Mouse (Mus musculus): ENCODE measurements around the gene Tmem169.

The Tmem169 gene

DNA sequence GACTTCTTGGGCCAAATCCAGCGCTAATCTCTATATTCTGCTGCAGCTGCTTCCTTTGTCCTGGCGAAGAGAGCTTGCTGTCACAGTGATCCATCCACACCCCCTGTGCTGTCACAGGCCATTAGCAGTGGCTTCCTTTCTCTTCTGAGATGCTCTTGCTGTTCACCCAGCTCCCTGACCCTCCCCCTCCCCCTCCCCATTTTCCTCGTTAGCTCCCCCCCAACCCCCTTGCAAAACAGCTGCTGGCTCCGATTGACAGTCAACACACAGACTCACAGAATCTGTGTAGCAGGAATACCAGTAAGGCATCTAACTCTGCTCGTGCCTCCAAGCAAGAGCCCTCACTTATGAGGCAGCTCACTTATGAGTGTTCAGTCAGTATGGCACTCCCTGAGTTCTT, 2.7 kb downstream of the Tmem169 start:
- no peak for DNase-seq (ENCODE audit: low spot score)

DNA sequence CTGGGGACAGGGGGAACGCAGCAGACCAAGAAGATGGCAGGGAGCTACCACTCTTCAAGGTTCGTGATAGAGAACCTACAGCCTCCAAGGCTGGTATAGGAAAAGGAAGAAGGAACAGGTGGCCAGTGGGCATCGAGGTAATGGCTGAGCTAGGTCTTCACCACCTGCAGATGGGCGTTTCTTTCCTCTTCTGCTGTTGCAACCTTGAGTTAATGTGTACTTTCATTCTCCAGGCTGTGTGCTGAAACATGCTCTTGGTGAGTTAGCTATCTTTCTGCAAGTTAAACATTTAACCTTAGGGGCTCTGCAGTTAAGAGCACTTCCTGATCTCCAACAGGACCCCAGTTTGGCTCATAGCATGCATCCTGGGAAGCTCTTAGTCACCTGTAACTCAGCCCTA, 3.7 kb downstream of the Tmem169 start:
- DNase-seq (ENCODE audit: low spot score) = no peak

DNA sequence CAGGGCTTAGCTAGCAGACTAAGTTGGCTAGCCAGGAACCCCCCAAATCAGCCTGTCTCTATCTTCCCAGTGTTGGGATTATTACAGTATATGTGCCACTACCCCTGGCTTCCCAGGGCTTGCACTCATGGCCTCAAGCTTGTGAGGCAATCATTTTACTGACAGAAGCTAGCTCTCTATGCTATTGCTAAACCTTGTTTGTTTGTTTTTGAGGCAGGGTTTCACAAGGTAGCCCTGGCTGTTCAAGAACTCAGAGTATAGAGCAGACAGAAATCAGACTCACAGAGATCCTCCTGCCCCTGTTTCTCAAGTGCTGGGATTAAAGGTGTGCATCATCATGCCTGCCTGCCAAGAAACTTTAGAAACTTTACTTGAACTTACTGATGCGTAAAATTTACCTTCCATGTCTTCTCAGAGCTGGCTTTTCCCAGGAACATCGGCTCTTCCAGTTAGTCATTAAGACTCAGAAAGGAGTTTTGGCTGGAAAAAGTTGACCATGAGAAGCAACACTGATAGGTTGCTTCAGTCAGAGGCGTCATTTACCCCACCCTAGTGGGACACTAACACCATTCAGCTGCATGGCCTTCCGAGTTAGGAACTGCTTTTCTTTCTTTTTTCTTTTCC, 4.5 kb downstream of the Tmem169 start:
- no peak for DNase-seq (ENCODE audit: low spot score)

DNA sequence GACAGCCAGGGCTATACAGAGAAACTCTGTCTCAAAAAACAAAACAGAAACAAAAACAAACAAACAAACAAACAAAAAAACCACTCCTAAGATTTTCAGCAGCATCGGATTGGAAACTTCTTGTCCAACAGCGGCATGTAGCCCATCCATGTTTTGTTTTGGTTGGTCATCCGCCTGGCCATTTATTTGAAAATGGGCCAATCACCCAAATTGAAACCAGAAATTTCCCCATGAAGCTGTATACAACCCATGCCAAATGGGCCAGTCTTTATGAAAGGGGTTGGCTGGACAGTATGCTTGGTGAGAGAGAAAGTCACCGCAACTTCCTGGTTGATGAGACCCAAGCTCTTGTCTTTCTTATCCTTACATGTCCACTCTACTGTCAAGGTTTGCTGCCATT, 6.7 kb downstream of the Tmem169 start:
- DNase-seq (ENCODE audit: low spot score) = no peak

DNA sequence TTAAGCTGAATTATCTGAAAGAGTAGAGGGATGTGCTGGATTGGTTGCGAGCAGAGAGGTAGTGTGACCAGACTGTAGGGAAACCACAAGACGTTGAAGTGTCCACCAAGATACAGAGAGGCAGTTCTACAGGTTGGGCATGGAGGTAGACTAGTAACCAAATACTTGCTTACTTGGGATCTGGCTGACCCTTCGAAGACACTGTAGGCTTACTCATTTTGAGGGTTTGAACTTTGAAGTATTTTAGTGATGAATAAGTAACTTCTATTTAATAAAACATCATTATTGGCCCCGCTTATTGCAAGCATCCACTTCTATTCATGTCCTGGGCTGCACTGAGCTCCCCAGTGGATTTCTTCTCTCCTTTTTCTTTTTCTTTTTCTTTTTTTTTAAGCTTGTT, 7.3 kb downstream of the Tmem169 start:
- DNase-seq (ENCODE audit: low spot score) = no peak

DNA sequence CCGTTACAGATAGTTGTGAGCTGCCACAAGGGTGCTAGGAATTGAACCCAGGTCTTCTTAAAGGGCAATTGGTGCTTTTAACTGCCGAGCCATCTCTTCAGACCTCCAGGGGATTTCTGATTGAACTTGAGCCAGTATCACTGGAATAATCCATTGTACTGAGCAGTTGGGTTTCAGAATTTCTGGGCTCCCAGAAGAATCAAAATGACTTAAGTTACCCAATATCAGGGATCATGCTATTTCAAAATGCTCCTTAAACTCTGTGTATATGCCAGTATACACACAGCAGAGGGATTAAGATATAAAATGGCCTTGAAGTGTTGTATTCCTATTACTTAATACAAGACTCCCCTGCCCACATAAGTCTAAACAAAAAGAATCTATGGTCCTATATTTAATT, 7.8 kb downstream of the Tmem169 start:
- DNase-seq (ENCODE audit: low spot score) = no peak

DNA sequence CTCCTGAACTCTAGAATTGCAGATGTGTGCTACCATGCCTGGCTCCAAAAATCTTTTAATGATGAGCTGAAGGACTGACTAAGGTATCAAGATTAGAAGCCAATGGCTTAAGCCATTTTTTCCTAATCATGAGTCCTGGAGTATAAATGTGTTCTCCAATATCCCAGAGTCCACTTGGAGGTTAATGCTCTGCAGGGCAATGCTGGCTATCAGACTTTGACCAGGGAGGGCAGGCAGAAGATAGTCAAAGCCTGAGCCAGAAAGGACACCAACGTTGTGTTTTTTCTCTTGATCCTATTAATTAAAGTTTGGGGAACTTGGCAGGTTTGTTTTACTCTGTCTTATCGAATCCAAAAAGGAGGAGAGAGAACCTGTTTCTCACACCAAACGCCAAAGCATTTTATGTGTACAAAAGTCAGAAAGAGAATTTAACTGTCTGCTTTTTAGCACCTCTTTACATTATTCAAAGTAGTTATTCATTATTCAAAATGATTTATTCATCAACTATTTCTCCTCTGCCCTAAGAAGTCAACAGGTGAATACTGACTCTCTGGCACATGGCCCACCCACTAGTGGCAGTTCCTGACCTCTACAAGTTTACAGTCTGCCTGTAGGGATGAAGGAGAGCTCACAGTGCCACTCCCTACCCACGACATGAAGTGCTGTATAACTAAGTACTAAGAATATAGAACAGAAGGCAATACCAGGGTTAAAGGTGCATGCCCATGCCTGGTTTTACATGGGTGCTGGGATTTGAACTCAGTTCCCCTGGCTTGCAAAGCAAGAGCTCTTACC, 9.9 kb downstream of the Tmem169 start:
- DNase-seq (ENCODE audit: low spot score) = no peak

DNA sequence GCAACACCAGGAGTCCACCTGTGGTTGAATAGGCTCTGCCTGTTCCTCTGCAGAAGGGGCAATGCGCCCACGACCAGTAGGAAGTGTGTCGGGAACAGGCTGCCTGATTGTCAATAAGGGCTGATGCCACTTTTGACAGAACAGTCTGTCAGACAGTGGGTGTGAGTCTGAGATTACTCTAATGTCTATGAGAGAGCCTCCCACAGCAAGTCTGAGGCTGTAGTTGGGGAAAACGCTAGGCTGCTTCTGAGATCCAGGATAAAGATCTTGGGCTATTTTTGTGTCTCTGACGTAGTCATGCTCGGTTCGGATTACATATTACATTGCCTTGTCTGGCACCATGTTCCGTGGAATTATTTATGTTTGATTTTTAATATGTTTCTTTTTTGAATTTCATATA, 11.6 kb downstream of the Tmem169 start:
- no peak for DNase-seq (ENCODE audit: low spot score)

DNA sequence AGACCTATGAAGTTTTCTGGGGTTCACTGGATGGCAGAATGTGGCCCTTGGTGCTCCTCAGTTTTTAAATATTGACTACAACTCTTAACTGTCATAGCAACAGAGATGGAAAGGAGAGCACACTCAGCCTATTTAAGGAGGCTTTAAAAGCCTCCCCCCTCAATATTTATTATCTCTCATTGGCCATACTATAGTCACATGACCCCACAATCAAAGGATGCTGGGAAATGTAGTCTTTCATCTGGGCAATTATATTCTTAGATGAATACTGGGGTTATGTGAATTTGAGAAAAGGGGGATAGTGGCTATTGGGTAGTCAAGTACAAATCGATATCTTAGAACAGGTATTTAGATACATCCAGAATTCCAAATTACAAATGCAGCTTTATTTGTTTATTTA, 17.7 kb downstream of the Tmem169 start:
- no peak for DNase-seq (ENCODE audit: low spot score)

DNA sequence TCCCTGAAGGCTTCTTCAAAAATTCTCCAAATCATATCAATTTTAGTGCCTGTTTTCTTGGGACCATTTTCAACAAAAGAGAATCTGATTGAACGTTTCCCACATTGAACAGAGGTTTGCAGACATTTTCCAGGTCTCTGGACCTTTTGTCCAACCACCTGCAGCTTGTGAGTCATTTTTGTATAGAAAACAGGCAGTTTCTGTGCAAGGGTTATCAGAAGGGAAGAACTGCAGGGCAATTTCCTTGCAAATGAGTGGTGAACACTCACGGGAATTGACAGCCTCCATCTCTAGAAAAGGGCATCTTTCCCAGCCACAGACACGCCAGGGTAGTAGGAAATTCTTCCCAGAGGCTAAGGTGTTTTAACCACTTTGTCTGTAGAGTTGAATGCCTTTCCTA, 22.1 kb downstream of the Tmem169 start:
- DNase-seq (ENCODE audit: low spot score) = no peak

DNA sequence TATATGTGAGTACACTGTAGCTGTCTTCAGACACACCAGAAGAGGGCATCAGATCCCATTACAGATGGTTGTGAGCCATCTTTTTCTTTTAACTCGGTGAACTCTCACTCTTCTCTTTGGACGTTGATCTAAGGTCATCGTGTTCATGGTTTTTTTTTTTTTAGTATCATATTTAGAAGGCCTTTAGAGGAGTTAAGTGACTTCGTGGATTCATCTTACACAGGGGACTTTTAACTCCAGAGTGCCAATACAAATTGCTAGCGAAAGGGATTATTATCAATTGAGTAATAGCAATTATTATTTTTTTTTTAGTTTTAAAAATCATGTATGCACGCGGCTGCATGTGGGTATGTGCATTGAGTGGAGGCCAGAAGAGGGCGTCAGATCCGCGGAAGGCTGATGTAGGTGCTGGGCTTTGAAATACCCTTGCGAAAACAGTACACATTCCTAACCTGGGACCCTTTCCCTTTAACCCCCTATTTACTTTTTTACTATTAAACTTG, 22.6 kb downstream of the Tmem169 start:
- DNase-seq (ENCODE audit: low spot score) = peak; percentile 39

DNA sequence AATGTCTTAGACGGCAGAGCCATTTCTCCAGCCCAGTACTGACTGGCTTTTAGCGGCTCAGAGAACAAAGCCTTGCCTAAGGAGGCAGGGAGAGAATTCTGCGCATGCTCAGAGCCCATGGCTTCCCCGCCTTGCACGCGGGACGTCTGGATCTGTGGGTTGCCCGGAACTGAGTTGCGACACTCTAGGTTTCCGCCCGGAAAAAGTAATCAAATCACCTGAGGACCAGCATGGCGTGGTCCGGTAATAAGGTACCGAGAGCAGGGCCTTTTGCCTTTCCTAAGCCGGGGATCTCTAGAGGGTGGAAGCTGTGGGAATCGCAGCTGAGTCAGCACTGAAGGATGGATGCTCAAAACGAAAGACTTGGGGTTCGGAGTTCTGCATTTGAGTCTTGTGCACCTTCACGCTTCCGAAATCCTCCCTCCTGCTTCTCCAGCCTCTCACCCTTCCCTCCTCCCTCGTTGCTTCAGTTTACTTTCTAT, 23.2 kb downstream of the Tmem169 start, which contains the start of gene Xrcc5:
Xrcc5 (plus strand) TSS at position 105 of the 482 bp plus-strand sequence.
- DNase-seq (ENCODE audit: low spot score) = peak; percentile 87

DNA sequence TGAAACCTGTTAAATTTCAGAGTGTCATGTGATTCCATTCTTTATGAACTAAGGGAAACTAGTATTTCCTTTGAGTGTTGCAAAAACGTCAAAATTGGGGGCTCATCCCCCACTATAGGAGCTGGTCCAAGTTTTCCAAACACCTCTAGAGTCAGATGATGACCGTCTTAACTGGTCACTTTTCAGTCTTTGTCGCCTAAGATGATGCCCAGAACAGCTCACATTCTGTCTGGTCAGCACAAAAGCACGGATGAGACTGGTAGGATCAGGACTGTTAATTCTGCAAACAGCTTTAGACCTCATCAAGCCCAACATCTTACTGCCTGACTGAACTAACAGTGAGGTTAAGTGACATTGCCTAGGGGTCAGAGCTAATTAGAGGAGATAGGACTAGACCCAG, 24.8 kb downstream of the Tmem169 start:
- no peak for DNase-seq (ENCODE audit: low spot score)

DNA sequence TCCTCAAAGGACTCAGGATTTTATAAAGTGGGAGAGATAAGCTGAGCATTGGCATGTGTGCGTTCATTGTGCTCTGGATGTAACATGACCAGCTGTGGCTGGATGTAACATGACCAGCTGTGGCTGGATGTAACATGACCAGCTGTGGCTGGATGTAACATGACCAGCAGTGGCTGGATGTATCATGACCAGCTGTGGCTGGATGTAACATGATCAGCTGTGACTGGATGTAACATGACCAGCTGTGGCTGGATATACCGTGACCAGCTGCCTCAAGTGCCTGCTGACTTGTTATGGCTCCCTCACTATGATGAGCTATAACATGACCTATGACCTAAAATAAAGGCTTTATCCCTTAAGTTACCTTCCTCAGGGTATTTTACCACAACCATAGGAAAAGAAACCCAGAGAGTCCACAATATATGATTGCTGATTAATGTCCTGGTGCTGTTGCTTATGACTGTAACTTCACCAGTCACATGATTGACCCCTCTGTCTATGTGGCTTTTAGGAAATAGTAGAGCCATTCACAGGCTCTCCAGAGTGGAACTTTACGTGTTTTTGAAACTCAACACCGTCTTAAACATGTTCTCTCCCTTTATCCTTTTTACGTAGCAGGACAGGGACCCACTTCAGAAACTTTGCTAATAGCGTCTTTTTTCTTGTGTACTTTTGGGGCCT, 25.7 kb downstream of the Tmem169 start:
- DNase-seq (ENCODE audit: low spot score) = no peak

DNA sequence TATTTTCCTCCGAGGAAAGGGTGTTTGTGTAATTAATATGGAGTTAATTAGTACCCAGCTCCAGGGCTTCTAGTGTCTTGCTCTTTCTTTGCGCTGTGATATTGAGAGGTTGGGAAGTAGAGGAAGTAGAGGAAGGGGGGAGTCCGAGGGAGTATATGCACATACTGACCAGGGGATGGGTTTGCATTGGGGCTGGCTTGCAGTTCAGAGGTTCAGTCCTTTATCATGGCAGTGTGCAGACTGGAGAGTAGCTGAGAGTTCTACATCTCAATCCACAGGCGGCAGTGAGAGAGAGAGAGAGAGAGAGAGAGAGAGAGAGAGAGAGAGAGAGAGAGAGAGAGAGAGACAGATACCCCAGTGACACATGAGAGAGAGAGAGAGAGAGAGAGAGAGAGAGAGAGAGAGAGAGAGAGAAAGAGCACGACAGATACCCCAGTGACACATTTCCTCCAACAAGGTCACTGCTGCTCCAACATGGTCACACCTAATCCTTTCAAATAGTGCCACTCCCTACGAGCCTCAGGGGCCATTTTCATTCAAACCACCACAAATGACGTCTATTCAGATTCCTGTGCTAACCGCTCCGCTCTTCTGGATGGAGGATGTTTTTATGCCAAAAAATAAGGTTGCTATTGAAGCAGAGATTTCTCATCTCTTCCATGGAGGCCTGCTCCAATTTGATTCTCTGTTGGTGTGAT, 28.7 kb downstream of the Tmem169 start:
- DNase-seq (ENCODE audit: low spot score) = no peak

DNA sequence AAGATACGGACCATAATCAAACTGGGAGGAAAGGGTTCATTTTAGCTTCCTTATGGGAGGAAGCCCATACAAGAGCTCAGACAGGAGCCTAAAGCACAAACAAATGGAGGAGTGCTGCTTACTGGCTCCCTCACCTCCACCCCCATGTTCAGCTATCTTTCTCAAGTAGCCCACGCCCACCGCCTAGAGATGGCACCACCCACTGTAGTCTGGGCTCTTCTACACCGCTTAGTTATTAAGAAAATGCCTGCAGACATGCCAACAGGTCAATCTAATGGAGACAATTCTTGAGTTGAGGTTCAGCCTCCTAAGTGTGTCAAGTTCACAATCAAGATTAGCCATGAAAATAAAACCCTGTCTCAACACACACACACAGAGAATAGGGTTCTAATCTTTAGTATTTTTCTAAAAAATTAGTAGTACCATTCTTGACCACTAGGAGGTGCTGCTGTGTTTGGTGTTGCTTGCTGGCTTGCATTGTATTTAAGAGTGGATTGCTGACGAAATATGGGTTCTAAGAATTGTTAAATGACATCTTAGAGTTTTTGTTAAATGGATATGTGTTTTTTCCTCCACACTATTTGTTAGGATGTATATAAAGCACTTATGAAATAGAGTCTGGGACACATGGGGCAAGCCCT, 29.4 kb downstream of the Tmem169 start:
- no peak for DNase-seq (ENCODE audit: low spot score)

DNA sequence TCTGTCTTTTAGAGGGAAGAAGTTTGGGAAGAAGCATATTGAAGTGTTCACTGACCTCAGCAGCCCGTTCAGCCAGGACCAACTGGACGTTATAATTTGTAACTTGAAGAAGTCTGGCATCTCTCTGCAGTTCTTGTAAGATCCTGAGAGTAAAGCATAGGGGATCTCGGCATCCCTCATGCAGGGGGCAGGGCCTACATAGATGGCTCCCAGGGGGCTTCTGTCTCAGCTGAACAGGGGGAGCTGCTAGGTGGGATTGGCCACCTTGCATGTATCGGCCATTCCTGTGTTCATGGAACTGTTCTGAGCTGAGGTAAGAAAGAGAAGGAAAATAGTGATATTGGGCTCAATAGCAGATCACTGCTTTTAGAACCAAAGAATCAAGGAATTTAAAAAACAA, 31.3 kb downstream of the Tmem169 start:
- DNase-seq (ENCODE audit: low spot score) = no peak

DNA sequence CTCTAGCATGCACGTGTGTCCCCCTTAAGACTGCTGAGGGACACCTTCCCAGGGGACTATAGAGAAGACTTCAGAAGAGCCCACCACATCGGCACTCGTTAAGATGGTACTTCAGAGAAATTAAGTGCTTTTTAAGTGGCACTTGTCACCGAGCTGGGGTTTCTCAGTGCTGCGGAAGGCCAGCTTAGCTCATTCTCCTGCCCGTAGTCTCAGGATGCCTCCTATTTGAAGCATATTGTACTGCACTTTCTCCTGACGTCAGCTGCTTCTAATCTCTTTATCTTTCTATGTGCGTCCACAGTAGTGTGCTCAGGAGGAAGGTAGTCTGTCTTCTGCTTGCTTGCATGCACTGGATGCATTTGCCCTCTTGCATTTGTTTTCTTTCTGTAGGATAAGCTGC, 32.2 kb downstream of the Tmem169 start:
- DNase-seq (ENCODE audit: low spot score) = no peak

DNA sequence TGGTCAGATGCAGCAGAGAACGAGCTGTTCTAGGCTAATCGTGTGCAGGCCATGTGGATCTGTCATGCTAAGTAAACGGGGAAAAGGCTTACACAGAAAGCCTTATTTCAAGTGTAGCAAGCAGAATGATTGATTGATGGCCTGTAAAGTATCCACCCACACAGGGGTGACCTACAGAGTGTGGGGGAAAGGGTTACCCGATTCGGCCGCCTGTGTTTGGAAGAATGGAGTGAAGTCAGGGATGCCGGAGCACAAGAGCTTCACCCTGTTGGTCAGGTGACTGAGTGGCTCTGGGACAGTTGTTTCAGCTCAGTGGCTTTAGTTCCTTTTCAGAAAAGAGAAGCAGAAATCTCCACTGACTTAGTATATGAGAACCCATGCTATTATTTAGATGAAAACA, 32.7 kb downstream of the Tmem169 start:
- DNase-seq (ENCODE audit: low spot score) = no peak

DNA sequence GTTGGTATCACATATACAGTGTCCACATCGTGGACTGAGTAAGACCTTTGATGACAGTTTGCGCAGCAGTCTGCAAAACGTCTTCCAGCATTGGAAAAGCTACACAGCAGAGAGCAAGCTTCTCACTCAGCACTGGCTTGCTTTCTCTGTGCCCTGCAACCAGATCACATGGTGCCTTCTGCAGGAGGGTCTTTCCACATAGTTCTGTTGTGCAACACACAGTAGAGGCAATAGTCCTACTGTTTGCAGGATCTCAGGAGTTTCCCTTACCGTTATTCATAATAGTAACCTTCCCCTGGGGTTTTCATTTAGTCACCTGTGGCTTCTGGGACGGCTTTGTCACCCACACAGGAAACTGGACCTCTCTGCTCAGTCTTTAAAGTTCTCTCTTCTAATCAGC, 36.6 kb downstream of the Tmem169 start:
- no peak for DNase-seq (ENCODE audit: low spot score)

DNA sequence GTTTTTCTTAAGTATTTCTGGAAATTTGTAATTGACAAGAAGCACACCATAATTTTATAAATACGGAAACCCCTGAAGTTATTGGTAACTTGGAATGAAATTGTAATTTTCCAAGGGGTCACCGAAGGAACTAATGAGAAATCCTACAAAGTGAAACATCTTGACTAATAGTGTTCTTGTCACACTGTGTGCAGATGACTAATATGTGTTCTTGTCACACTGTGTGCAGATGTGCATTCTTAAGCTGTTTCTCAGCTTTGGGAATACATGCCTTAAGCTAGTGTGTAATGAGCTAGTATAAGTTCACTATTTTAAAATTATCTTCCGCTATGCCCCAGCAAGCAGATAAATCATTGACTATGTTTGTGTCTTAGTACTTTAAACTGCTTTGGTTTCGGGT, 39.1 kb downstream of the Tmem169 start:
- no peak for DNase-seq (ENCODE audit: low spot score)
